Mouse (Mus musculus) CH12.LX (cell line): Measurements from ENCODE around the gene Rap2b.

Source experiments
- E2F4 ChIP-seq: IDR thresholded peaks from 2 replicates; pipeline ENCODE4 v1.6.1; 2011; ENCODE audit warnings: low read depth, low read length, improper control_type of control experiment; ENCODE audit not compliant: insufficient replicate concordance
- EP300 ChIP-seq: IDR thresholded peaks from 2 replicates; pipeline ENCODE4 v1.6.1; 2011; ENCODE audit warnings: low read length, improper control_type of control experiment
- TCF12 ChIP-seq: IDR thresholded peaks from 2 replicates; pipeline ENCODE4 v1.6.1; 2014; ENCODE audit warnings: low read depth, mild to moderate bottlenecking, inconsistent platforms, low read length, improper control_type of control experiment
- USF1 ChIP-seq: IDR thresholded peaks from 2 replicates; pipeline ENCODE4 v1.6.1; 2014; ENCODE audit warnings: low read depth, mild to moderate bottlenecking, inconsistent platforms, low read length, improper control_type of control experiment

- TF ChIP-seq EP300 (no peak), TCF12 (no peak), USF1 (no peak), E2F4 (no peak)
Observed at GRCm38 (mm10) chr3:61393520-61393919, 32.1 kb downstream of the Rap2b start.
